Mouse (Mus musculus) embryo, embryonic 11 days (tissue): ENCODE data around the gene BC051665.

Experiments used
- DNase-seq: peaks from one replicate; pipeline ENCODE4 v3.0.0-alpha.2; 2015

Gene BC051665

DNA sequence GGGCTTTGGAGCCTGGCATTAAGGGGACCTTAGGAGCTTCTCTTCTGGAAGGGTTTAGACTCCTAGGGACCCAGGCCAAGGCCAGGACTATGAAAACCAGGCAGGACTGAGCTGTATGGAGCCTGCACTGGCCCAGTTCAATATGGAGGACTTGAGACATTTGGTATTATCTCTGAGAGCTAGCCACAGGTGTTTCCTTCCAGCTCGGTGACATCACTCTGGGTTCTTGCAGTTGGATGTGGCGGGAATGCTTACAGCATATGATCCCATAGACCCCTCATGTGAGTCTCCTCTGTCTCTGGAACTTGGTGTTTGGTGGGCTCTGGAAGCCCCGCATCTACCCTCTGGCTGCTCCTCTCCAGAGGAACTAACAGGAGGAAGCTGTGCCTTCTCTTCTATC is 43.6 kb downstream of the BC051665 start:
- no peak for DNase-seq

- no peak for DNase-seq
Measured at GRCm38 (mm10) chr13:60740248-60740647, 45.9 kb downstream of the BC051665 start.

- DNase-seq = peak; percentile 86
Measured at GRCm38 (mm10) chr13:60738429-60738828, 47.7 kb downstream of the BC051665 start.

DNA sequence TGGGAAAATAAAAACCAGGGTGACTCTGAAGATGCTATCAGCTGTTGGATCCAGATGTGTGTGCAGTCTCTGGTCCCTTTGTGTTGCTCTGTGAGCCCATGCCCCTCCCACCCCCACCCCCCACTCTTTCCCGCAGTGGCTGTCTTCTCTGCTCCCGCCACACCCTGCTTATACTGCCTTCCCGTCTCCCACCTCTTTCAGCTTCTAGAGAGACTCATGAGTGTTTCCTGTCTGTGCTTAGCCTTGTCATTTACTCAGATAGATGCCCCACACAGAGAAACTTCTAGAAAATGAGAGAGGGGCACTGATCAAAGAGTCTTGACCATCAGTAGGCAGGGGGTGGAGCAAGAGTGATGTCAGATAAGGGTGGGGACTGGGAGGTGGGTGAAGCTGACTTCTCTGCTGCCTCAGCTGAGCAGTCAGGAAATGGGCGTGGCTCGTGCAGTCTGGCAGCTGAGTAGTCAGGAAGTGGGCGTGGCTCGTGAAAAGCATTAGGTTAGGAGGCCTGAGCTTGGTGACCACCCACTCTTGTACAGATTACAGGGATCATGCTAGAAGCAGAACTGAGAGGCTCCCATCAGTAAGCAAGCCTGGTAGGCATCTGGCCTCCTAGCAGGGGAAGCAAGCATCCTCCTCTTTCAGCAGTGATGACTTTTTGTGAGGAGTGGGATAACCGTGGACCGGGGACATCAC is 48.4 kb downstream of the BC051665 start:
- DNase-seq = peak; percentile 93

DNA sequence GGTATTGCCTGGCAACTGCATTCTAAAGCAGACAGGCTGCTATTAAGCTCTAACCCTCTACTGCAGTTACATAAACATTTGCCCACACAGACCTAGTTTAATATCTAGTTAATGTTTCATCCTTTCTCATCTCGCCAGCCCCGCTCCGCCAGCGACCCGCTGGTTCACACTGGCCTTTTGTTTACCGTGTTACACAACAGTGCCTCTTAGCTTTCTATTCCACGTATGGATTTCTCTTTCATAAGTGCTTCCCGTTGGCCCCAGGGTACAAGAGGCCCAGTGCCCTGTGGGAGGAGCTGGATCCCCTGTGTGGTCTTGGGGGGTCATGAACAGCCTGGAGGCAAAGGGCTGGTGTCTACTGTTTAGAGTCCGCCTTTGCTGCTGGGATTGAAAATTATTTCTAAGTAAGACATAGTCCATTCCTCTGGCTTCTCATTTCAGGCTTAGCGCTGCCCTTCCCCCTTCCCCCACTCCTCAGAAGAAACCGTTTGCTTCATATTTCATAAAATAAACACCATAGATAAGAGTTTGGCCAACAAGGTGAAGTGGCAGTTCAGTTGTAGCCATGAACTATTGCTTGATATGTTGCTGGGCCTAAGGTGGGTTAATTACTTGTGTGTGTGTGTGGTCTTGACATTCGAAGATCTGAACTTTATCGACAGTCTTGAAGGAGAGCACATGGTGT is 49.6 kb downstream of the BC051665 start:
- no peak for DNase-seq

DNA sequence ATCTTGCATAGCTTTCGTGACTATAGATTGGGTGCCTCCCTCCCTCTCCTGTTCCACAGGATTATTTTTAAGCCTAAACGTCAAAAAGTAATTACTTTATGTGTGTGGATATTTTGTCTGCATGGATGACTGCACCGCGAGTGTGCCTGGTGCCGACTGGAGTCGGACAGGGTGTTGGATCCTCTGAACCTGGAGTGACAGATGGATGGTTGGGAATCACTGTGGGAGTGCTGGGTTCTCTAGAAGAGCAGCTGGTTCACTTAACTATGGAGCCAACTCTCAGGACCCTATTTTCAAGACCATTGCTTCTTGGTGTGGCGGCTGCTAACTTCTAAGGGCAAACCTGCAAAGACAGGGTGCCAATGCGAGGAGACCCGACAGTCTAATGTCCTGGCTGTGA is 50.9 kb downstream of the BC051665 start:
- DNase-seq = no peak
